ENCODE assay signal across 12 mouse cellular contexts in the genomic region with DNA sequence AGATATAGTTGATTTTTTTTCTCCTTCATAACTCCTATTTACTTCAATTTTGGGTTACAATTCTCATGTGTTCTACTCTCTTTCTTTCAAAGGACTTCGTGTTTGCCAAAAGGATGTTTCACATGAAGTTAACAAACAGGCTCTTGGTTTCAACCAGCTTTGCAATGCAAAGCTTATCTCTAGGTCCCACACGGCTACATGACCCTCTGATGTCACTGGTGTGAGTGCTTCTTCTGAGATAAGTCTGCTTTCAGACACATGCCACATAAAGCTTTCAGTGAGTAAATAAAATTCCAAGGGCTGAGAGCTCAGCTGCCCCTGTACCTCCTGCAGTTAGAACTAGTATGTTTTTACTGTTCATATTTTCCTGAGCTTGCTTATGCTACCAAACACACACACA. TPM values are rescaled to one million over a fixed set of nuclear protein-coding genes. Genes with fewer than 3 reads are reported as not detected.
DNase-seq lines count a peak whose midpoint lies in the region; ATAC-seq and TF ChIP-seq lines count a peak whose summit lies in the region.
"Had no signal": no experiment of that assay in that cellular context is flagged by ENCODE, and none has a peak within 500 bp of the region (broad histone marks: within the 10 kb centered on the region; RNA-seq: fewer than 3 reads in every experiment).

No protein-coding gene starts in this region.

- intact Hi-C loops in heart, postnatal 36 days (cut with DNase I) = no loop called here
- intact Hi-C loops in gastrocnemius, postnatal 36 days (cut with DNase I) = no loop called here

- WGBS in heart, embryonic 12.5 days = 13% methylated on average over 2 of the region's 2 CpGs
- 36% methylated on average over 2 of the region's 2 CpGs for WGBS in intestine, embryonic 16.5 days
- WGBS in forebrain, embryonic 13.5 days = 83% methylated on average over 2 of the region's 2 CpGs

- H3K4me2 ChIP-seq in heart, embryonic 12.5 days = no peak overlapping the region
- H3K4me2 ChIP-seq in intestine, embryonic 16.5 days (ENCODE audit: low read depth, low read length) = no peak overlapping the region
- H3K4me2 ChIP-seq in forebrain, embryonic 13.5 days = no peak overlapping the region

- no peak for TF ChIP-seq CTCF in G1E (IDR thresholded peaks at IDR 0.05; ENCODE audit: low read depth, low read length)

- H3K36me3 ChIP-seq in heart, embryonic 12.5 days = no peaks in the 10 kb centered on the region
- H3K36me3 ChIP-seq in G1E (replicated peaks) = no peaks in the 10 kb centered on the region
- H3K36me3 ChIP-seq in intestine, embryonic 16.5 days (ENCODE audit: control insufficient read depth, insufficient read depth, low read length) = no peaks in the 10 kb centered on the region
- no peaks in the 10 kb centered on the region for H3K36me3 ChIP-seq in forebrain, embryonic 13.5 days (ENCODE audit: poor library complexity, severe bottlenecking)

- H3K4me1 ChIP-seq in heart, embryonic 12.5 days (replicated peaks) = peaks cover 19% of the 10 kb centered on the region
- H3K4me1 ChIP-seq in G1E (ENCODE audit: insufficient read depth, low read depth, low read length) = peaks cover 46% of the 10 kb centered on the region
- H3K4me1 ChIP-seq in intestine, embryonic 16.5 days (ENCODE audit: control insufficient read depth, insufficient read depth, low read length) = no peaks in the 10 kb centered on the region
- no peaks in the 10 kb centered on the region for H3K4me1 ChIP-seq in forebrain, embryonic 13.5 days

- H3K4me3 ChIP-seq in heart, embryonic 12.5 days = no peak overlapping the region
- no peak overlapping the region; the same call in 1 of the 2 replicates for H3K4me3 ChIP-seq in G1E (ENCODE audit: low read depth, low read length)
- no peak overlapping the region for H3K4me3 ChIP-seq in intestine, embryonic 16.5 days (ENCODE audit: low read length)
- no peak overlapping the region for H3K4me3 ChIP-seq in forebrain, embryonic 13.5 days

- no peak overlapping the region for H3K9ac ChIP-seq in heart, embryonic 12.5 days
- no peak overlapping the region for H3K9ac ChIP-seq in intestine, embryonic 16.5 days (ENCODE audit: low read depth, low read length)
- H3K9ac ChIP-seq in forebrain, embryonic 13.5 days = no peak overlapping the region

- peak overlapping the region; percentile 60; the same call in 1 of the 2 replicates for H3K27ac ChIP-seq in heart, embryonic 12.5 days (ENCODE audit: poor library complexity, severe bottlenecking)
- no peak overlapping the region for H3K27ac ChIP-seq in intestine, embryonic 16.5 days (ENCODE audit: low read length)
- no peak overlapping the region for H3K27ac ChIP-seq in forebrain, embryonic 13.5 days

- peak; percentile 94 for ATAC-seq in heart, embryonic 12.5 days (ENCODE audit: insufficient number of reproducible peaks, low FRiP score)
- ATAC-seq in G1E (ENCODE audit: extremely low read depth, insufficient number of reproducible peaks, low FRiP score, poor library complexity, severe bottlenecking) = peak; percentile 93
- peak; percentile 79 for ATAC-seq in intestine, embryonic 16.5 days
- ATAC-seq in megakaryocyte-erythroid progenitor cell, adult 5-6 weeks (replicated peaks; ENCODE audit: low FRiP score, low TSS enrichment, poor library complexity, severe bottlenecking) = peak; percentile 99
- no peak for ATAC-seq in forebrain, embryonic 13.5 days
- ATAC-seq: Patski had no signal

- H3K9me3 ChIP-seq in heart, embryonic 12.5 days (replicated peaks) = no peaks in the 10 kb centered on the region
- H3K9me3 ChIP-seq in G1E (replicated peaks) = no peaks in the 10 kb centered on the region
- H3K9me3 ChIP-seq in intestine, embryonic 16.5 days (ENCODE audit: control insufficient read depth, low read length) = no peaks in the 10 kb centered on the region
- no peaks in the 10 kb centered on the region for H3K9me3 ChIP-seq in forebrain, embryonic 13.5 days (replicated peaks)

- H3K27me3 ChIP-seq in heart, embryonic 12.5 days (replicated peaks) = no peaks in the 10 kb centered on the region
- H3K27me3 ChIP-seq in G1E (ENCODE audit: insufficient read depth, low read length) = no peaks in the 10 kb centered on the region
- no peaks in the 10 kb centered on the region for H3K27me3 ChIP-seq in intestine, embryonic 16.5 days (replicated peaks; ENCODE audit: control insufficient read depth, insufficient read depth, low read length)
- no peaks in the 10 kb centered on the region for H3K27me3 ChIP-seq in forebrain, embryonic 13.5 days

- DNase-seq in heart, postnatal 36 days = no peak
- DNase-seq in G1E (ENCODE audit: low spot score) = peak; percentile 66
- no peak for DNase-seq in right cerebral cortex, postnatal 10 days (ENCODE audit: low spot score in 2 of 2)
- DNase-seq in gastrocnemius, postnatal 36 days = no peak
- DNase-seq: adrenal gland, postnatal 14 days; B cell, adult 2 months; cerebellum, adult 8-10 months had no signal

RNA-seq across cellular contexts. Expression of a gene that starts 18.1 kb away (rescaled TPM):
- polyA plus RNA-seq in heart, embryonic 12.5 days (2016; fragmentation: Nextera tagmentation; extraction: Ambion mirVana) = 26.2 and 28.2 TPM in 2 replicates
- total RNA-seq in heart, postnatal 36 days (2021) = 10 to 100 TPM; 17.4 to 19.4 TPM
- total RNA-seq in G1E (2014; fragmentation: Nextera tagmentation) (74.9 and 90.6 TPM in 2 replicates), G1E (2017) (44.7 and 58.9 TPM in 2 replicates)
- 1.7 and 2.0 TPM in 2 replicates for polyA plus RNA-seq in G1E (2012)
- polyA plus RNA-seq in intestine, embryonic 16.5 days (2015; fragmentation: Nextera tagmentation; extraction: Ambion mirVana) = 10.6 and 13.8 TPM in 2 replicates
- total RNA-seq in megakaryocyte-erythroid progenitor cell, adult 5-6 weeks (2014; fragmentation: Nextera tagmentation) = 18.0 and 26.5 TPM in 2 replicates
- total RNA-seq in megakaryocyte-erythroid progenitor cell, adult 5-6 weeks (2017) = 46.6 and 125 TPM in 2 replicates
- 22.2 and 33.2 TPM in 2 replicates for polyA plus RNA-seq in forebrain, embryonic 13.5 days (2015; fragmentation: Nextera tagmentation; extraction: Ambion mirVana)
- total RNA-seq in gastrocnemius, postnatal 36 days (2021) = 10 to 100 TPM in 1 of 2 experiments, 1 to 10 TPM in 1; 8.5 to 16.2 TPM
